Mouse (Mus musculus) lung, postnatal 4 days (tissue): ENCODE data around the gene Mks1.

Source experiments
- DNase-seq, 2 experiments: peaks; one replicate each; pipeline ENCODE4 v3.0.0; 2021

Mks1 gene

GRCm38 (mm10) chr11:87879826-87880225, 26.8 kb downstream of the Mks1 start:
- no peak for DNase-seq

GRCm38 (mm10) chr11:87881714-87882113, 28.7 kb downstream of the Mks1 start:
- no peak for DNase-seq

GRCm38 (mm10) chr11:87883493-87883892, 30.5 kb downstream of the Mks1 start:
- no peak for DNase-seq

- DNase-seq: no peak
These were observed 31.8 kb downstream of the Mks1 start for GRCm38 (mm10) chr11:87884856-87885255.

GRCm38 (mm10) chr11:87892168-87892567, 39.2 kb downstream of the Mks1 start, which contains the start of gene Olfr462:
Gene Olfr462, minus strand, starts transcription at chr11:87892268.
- no peak for DNase-seq

- DNase-seq: no peak
These were observed 44.3 kb downstream of the Mks1 start, which contains the start of gene Olfr463 for GRCm38 (mm10) chr11:87897287-87897686. Gene Olfr463, minus strand, starts transcription at chr11:87897387.

- no peak for DNase-seq
These were observed 51.3 kb downstream of the Mks1 start for GRCm38 (mm10) chr11:87904331-87904730.
